Mouse (Mus musculus): ENCODE measurements around the gene Def6. TPM values are rescaled to one million over a fixed set of nuclear protein-coding genes. Genes with fewer than 3 reads are reported as not detected.

The Def6 gene
- 1.7 and 2.8 TPM in 2 replicates for polyA plus RNA-seq (2012; rRNA removed)

- TF ChIP-seq CTCF (IDR thresholded peaks at IDR 0.05; ENCODE audit: control insufficient read depth, insufficient read depth, insufficient replicate concordance, low read depth, low read length) (no peak), POLR2A (IDR thresholded peaks at IDR 0.05; ENCODE audit: control insufficient read depth, low read depth, low read length) (no peak)
- Histone ChIP-seq H3K4me1 (ENCODE audit: control insufficient read depth, insufficient read depth, low read length) (peaks cover 13% of the 10 kb centered on the region), H3K36me3 (ENCODE audit: control insufficient read depth, insufficient read depth, low read length) (no peaks in the 10 kb centered on the region; the same call in 1 of the 2 replicates), H3K27me3 (ENCODE audit: control insufficient read depth, insufficient read depth, low read length) (no peaks in the 10 kb centered on the region), H3K4me3 (ENCODE audit: control insufficient read depth, low read depth, low read length) (peak within 1 kb of the TSS; percentile 21), H3K27ac (ENCODE audit: control insufficient read depth, insufficient read depth, low read depth, low read length) (no peak within 1 kb of the TSS)
These were observed at the start of gene Def6 for GRCm38 (mm10) chr17:28207591-28208313. Gene Def6, plus strand, starts transcription at chr17:28207778.

- no peaks in the 10 kb centered on the region for H3K27me3 ChIP-seq (ENCODE audit: control insufficient read depth, insufficient read depth, low read length)
- H3K36me3 ChIP-seq (ENCODE audit: control insufficient read depth, insufficient read depth, low read length) = no peaks in the 10 kb centered on the region
- H3K4me3 ChIP-seq (ENCODE audit: control insufficient read depth, low read depth, low read length) = no peak overlapping the region
These were observed 47.2 kb upstream of the Def6 start for GRCm38 (mm10) chr17:28160361-28160760.

DNA sequence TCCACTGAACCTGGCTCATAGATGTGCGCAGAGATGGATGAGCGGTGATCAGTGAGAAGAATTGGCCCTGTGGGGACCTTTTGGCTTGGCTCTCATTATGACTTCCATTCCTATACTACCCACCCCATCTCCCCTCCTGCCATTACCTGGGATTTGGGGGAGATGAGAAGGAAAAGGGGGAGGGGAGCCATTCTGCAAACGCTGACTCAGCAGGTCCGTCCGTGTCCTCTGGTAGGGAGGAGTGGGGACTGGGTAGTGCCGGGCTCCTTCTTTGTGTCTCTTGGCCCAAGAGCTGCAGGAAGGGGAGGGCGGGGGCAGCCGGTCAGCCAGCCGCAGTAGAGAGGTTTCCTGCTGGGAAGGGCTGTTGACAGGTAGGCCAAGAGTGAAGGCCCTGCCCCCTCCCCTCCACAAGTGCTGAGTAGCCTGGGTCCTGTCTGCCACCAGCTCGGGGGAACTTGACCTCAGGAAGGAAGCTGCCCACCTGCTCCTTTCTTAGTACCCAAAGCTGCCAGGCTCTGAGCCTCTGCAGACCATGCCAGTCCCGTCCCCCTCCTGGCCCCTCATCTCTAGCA lies 46.2 kb upstream of the Def6 start:
- H3K36me3 ChIP-seq (ENCODE audit: control insufficient read depth, insufficient read depth, low read length) = no peaks in the 10 kb centered on the region
- no peak for TF ChIP-seq POLR2A (IDR thresholded peaks at IDR 0.05; ENCODE audit: control insufficient read depth, low read depth, low read length)
- no peak overlapping the region for H3K4me3 ChIP-seq (ENCODE audit: control insufficient read depth, low read depth, low read length)
- no peak overlapping the region for H3K27ac ChIP-seq (ENCODE audit: control insufficient read depth, insufficient read depth, low read depth, low read length)
- no peaks in the 10 kb centered on the region for H3K27me3 ChIP-seq (ENCODE audit: control insufficient read depth, insufficient read depth, low read length)
- H3K4me1 ChIP-seq (ENCODE audit: control insufficient read depth, insufficient read depth, low read length) = no peaks in the 10 kb centered on the region

More at GRCm38 (mm10) chr17:28160361-28160760, 47.2 kb upstream of the Def6 start:
- Histone ChIP-seq H3K27ac (ENCODE audit: control insufficient read depth, insufficient read depth, low read depth, low read length) (no peak overlapping the region), H3K4me1 (ENCODE audit: control insufficient read depth, insufficient read depth, low read length) (no peaks in the 10 kb centered on the region)
- TF ChIP-seq CTCF (IDR thresholded peaks at IDR 0.05; ENCODE audit: control insufficient read depth, insufficient read depth, insufficient replicate concordance, low read depth, low read length) (no peak), POLR2A (IDR thresholded peaks at IDR 0.05; ENCODE audit: control insufficient read depth, low read depth, low read length) (no peak)

DNA sequence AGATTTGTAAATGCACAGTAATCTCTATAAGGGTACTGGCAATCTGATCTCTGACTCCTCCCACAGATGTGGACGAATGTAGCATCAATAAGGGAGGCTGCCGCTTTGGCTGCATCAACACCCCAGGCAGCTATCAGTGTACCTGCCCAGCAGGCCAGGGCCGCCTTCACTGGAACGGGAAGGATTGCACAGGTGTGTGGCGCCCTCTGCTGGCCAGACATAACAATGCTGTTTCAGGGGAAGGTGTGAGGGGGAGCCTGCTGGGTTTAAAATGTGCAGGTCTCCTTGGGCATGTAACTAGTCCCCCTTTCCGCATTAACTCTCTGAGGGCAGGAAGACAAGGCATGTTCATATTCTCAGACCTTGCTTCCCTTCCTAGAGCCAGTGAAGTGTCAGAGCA lies 43.9 kb upstream of the Def6 start:
- H3K36me3 ChIP-seq (ENCODE audit: control insufficient read depth, insufficient read depth, low read length) = no peaks in the 10 kb centered on the region
- TF ChIP-seq CTCF (IDR thresholded peaks at IDR 0.05; ENCODE audit: control insufficient read depth, insufficient read depth, insufficient replicate concordance, low read depth, low read length) = peak; percentile 91
- TF ChIP-seq POLR2A (IDR thresholded peaks at IDR 0.05; ENCODE audit: control insufficient read depth, low read depth, low read length) = no peak
- H3K27ac ChIP-seq (ENCODE audit: control insufficient read depth, insufficient read depth, low read depth, low read length) = no peak overlapping the region
- no peaks in the 10 kb centered on the region for H3K4me1 ChIP-seq (ENCODE audit: control insufficient read depth, insufficient read depth, low read length)
- no peaks in the 10 kb centered on the region for H3K27me3 ChIP-seq (ENCODE audit: control insufficient read depth, insufficient read depth, low read length)
- no peak overlapping the region for H3K4me3 ChIP-seq (ENCODE audit: control insufficient read depth, low read depth, low read length)

DNA sequence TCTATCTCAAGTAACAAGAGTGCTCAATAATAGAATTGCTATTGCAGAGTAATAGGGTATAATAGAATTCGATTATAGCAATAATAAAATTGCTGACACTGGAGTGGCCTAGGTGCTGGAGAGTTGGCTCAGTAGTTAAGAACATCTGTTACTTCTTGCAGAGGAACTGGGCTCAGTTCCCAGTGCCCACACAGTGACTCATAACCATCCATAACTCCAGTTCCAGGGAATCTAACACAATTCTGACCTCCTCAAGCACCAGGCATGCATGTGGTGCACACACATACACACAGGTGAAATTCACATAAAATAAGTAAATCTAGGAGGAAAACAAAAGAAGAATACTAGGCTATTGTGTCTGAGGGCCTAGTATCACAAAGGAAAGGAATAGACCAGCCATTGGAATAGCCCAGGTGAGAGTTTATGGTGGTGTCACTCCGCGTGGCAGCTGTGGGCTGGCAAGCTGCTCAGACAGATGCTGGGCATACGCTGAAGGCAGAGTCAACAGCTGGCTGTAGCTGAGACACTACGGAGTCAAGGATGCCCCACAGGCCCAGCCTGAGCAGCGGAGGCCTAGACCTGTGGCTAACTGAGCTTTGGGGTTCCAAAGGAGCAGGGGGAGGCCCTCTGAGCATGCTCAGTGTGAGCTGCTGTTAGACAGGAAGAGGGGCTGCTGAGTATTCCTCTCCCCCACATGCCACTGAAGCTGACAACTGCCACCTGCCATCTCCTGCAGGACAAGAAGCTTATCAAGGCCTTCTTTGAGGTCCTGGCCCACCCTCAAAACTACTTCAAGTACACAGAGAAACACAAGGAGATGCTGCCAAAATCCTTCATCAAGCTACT lies 36.9 kb upstream of the Def6 start:
- no peaks in the 10 kb centered on the region for H3K36me3 ChIP-seq (ENCODE audit: control insufficient read depth, insufficient read depth, low read length)
- no peaks in the 10 kb centered on the region; the same call in 1 of the 2 replicates for H3K4me1 ChIP-seq (ENCODE audit: control insufficient read depth, insufficient read depth, low read length)
- no peaks in the 10 kb centered on the region for H3K27me3 ChIP-seq (ENCODE audit: control insufficient read depth, insufficient read depth, low read length)
- TF ChIP-seq CTCF (IDR thresholded peaks at IDR 0.05; ENCODE audit: control insufficient read depth, insufficient read depth, insufficient replicate concordance, low read depth, low read length) = no peak
- no peak for TF ChIP-seq POLR2A (IDR thresholded peaks at IDR 0.05; ENCODE audit: control insufficient read depth, low read depth, low read length)
- H3K27ac ChIP-seq (ENCODE audit: control insufficient read depth, insufficient read depth, low read depth, low read length) = no peak overlapping the region
- no peak overlapping the region for H3K4me3 ChIP-seq (ENCODE audit: control insufficient read depth, low read depth, low read length)

DNA sequence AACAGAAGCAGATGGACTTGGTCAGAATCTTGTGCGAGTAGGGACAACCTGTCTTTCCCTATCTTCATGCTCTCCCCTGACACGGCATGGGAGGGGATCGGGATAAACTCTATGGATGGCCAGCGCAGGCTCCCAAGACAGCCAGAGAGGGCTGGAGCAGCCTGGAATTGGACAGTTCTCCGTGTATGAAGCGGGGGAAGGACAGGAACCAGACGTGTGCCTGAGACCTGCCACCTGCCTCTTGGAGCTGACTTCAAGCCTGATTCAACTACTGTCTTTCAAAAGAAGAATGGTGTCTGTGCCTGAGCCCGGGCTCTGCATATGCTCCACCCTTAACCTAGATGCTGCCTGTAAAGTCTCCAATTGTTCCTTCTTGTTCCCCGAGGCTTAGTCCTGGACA lies 34.9 kb upstream of the Def6 start:
- H3K27me3 ChIP-seq (ENCODE audit: control insufficient read depth, insufficient read depth, low read length) = no peaks in the 10 kb centered on the region
- TF ChIP-seq CTCF (IDR thresholded peaks at IDR 0.05; ENCODE audit: control insufficient read depth, insufficient read depth, insufficient replicate concordance, low read depth, low read length) = no peak
- TF ChIP-seq POLR2A (IDR thresholded peaks at IDR 0.05; ENCODE audit: control insufficient read depth, low read depth, low read length) = no peak
- H3K4me1 ChIP-seq (ENCODE audit: control insufficient read depth, insufficient read depth, low read length) = peaks cover 6% of the 10 kb centered on the region
- H3K27ac ChIP-seq (ENCODE audit: control insufficient read depth, insufficient read depth, low read depth, low read length) = no peak overlapping the region
- H3K4me3 ChIP-seq (ENCODE audit: control insufficient read depth, low read depth, low read length) = no peak overlapping the region
- no peaks in the 10 kb centered on the region for H3K36me3 ChIP-seq (ENCODE audit: control insufficient read depth, insufficient read depth, low read length)

All from testis, adult 2 months (tissue).